Mouse (Mus musculus) forebrain, embryonic 15.5 days (tissue): ENCODE data around the gene Rassf3. TPM values are rescaled to one million over a fixed set of nuclear protein-coding genes. Genes with fewer than 3 reads are reported as not detected.

Source experiments
- ATAC-seq: fragments of 200-750 bp; cut with Nextera tagmentation; replicated peaks from 2 replicates; pipeline ENCODE4 v1.8.0; 2017; ENCODE audit warnings: mild to moderate bottlenecking, moderate TSS enrichment, moderate library complexity
- H3K27ac ChIP-seq: fragments of 300-500 bp; sonication (generic); replicated peaks from 2 replicates; pipeline ENCODE4 v1.5.1; 2015; ENCODE audit warnings: mild to moderate bottlenecking, inconsistent platforms
- H3K27me3 ChIP-seq: fragments of 300-500 bp; sonication (generic); 2 replicates; pipeline ENCODE4 v1.6.1; 2015; ENCODE audit warnings: inconsistent platforms
- H3K36me3 ChIP-seq: fragments of 300-500 bp; sonication (generic); 2 replicates; pipeline ENCODE4 v1.6.1; 2015; ENCODE audit warnings: mild to moderate bottlenecking, inconsistent platforms
- H3K4me1 ChIP-seq: fragments of 300-500 bp; sonication (generic); 2 replicates; pipeline ENCODE4 v1.6.1; 2015; ENCODE audit warnings: inconsistent platforms
- H3K4me2 ChIP-seq: fragments of 300-500 bp; sonication (generic); replicated peaks from 2 replicates; pipeline ENCODE4 v1.6.1; 2015; ENCODE audit warnings: mild to moderate bottlenecking, inconsistent platforms
- H3K4me3 ChIP-seq: fragments of 300-500 bp; sonication (generic); 2 replicates; pipeline ENCODE4 v1.5.1; 2015; ENCODE audit warnings: mild to moderate bottlenecking, inconsistent platforms
- H3K9ac ChIP-seq: fragments of 300-500 bp; sonication (generic); replicated peaks from 2 replicates; pipeline ENCODE4 v1.6.1; 2015; ENCODE audit warnings: mild to moderate bottlenecking, inconsistent platforms
- H3K9me3 ChIP-seq: fragments of 300-500 bp; sonication (generic); 2 replicates; pipeline ENCODE4 v1.6.1; 2016; ENCODE audit warnings: inconsistent platforms
- WGBS: fragments of 180-500 bp; shearing (Covaris S2); methylation state at CpG from one replicate; pipeline ENCODE4 v1.1.7; 2015; ENCODE audit warnings: mixed read lengths; 5-methylcytosine and 5-hydroxymethylcytosine counted together
- polyA plus RNA-seq: library from polyadenylated mRNA; unstranded; fragments of >200 nt; fragmentation: Nextera tagmentation; extraction: Ambion mirVana; gene quantifications from 2 replicates; pipeline ENCODE4 v1.2.1, GENCODE M21; 2015

Gene Rassf3
- polyA plus RNA-seq, 1 experiment from 2014 or later, result 4.2 TPM

- Histone ChIP-seq H3K4me1 (no peaks in the 10 kb centered on the region), H3K27ac (no peak overlapping the region), H3K4me3 (no peak overlapping the region), H3K9ac (no peak overlapping the region), H3K9me3 (no peaks in the 10 kb centered on the region), H3K36me3 (peaks cover 71% of the 10 kb centered on the region), H3K4me2 (no peak overlapping the region), H3K27me3 (no peaks in the 10 kb centered on the region)
- 94% methylated on average over 24 of the region's 24 CpGs for whole genome bisulfite sequencing
- ATAC-seq, result no peak
Observed at GRCm38 (mm10) chr10:121376530-121377271, 99.4 kb downstream of the Rassf3 start.

GRCm38 (mm10) chr10:121375649-121376493 lies 100.3 kb downstream of the Rassf3 start:
- H3K27me3 ChIP-seq, result no peaks in the 10 kb centered on the region
- H3K4me3 ChIP-seq, result no peak overlapping the region
- no peaks in the 10 kb centered on the region for H3K4me1 ChIP-seq
- no peak overlapping the region for H3K4me2 ChIP-seq
- WGBS, result 86% methylated on average over 24 of the region's 24 CpGs
- H3K9ac ChIP-seq, result no peak overlapping the region
- no peak for ATAC-seq
- no peaks in the 10 kb centered on the region for H3K9me3 ChIP-seq
- H3K36me3 ChIP-seq, result peaks cover 72% of the 10 kb centered on the region
- no peak overlapping the region for H3K27ac ChIP-seq

GRCm38 (mm10) chr10:121374693-121375620 lies 101.2 kb downstream of the Rassf3 start:
- whole genome bisulfite sequencing, result 92% methylated on average over 17 of the region's 17 CpGs
- Histone ChIP-seq H3K9ac (no peak overlapping the region), H3K9me3 (no peaks in the 10 kb centered on the region), H3K27ac (no peak overlapping the region), H3K36me3 (peaks cover 73% of the 10 kb centered on the region), H3K4me1 (no peaks in the 10 kb centered on the region), H3K27me3 (no peaks in the 10 kb centered on the region), H3K4me2 (no peak overlapping the region), H3K4me3 (no peak overlapping the region)
- no peak for ATAC-seq

GRCm38 (mm10) chr10:121374013-121374412 lies 102.1 kb downstream of the Rassf3 start:
- Histone ChIP-seq H3K27ac (no peak overlapping the region), H3K9me3 (no peaks in the 10 kb centered on the region), H3K4me1 (no peaks in the 10 kb centered on the region), H3K27me3 (no peaks in the 10 kb centered on the region), H3K4me2 (no peak overlapping the region), H3K4me3 (no peak overlapping the region), H3K9ac (no peak overlapping the region), H3K36me3 (peaks cover 64% of the 10 kb centered on the region)
- WGBS, result 74% methylated on average over 12 of the region's 12 CpGs
- ATAC-seq, result no peak

GRCm38 (mm10) chr10:121370777-121371176 lies 105.4 kb downstream of the Rassf3 start:
- peaks cover 36% of the 10 kb centered on the region; the same call in 1 of the 2 replicates for H3K36me3 ChIP-seq

GRCm38 (mm10) chr10:121368783-121369465 lies 107.2 kb downstream of the Rassf3 start:
- 87% methylated on average over 18 of the region's 18 CpGs for WGBS
- Histone ChIP-seq H3K4me2 (no peak overlapping the region), H3K27ac (no peak overlapping the region), H3K9ac (no peak overlapping the region), H3K4me1 (peaks cover 26% of the 10 kb centered on the region), H3K36me3 (peaks cover 25% of the 10 kb centered on the region; the same call in 1 of the 2 replicates), H3K27me3 (no peaks in the 10 kb centered on the region), H3K9me3 (no peaks in the 10 kb centered on the region), H3K4me3 (no peak overlapping the region)
- no peak for ATAC-seq

More at GRCm38 (mm10) chr10:121370777-121371176, 105.4 kb downstream of the Rassf3 start:
- ATAC-seq, result no peak
- Histone ChIP-seq H3K4me1 (peaks cover 17% of the 10 kb centered on the region), H3K4me3 (no peak overlapping the region), H3K27ac (no peak overlapping the region), H3K4me2 (no peak overlapping the region), H3K27me3 (no peaks in the 10 kb centered on the region), H3K9me3 (no peaks in the 10 kb centered on the region), H3K9ac (no peak overlapping the region)
- 93% methylated on average over 6 of the region's 6 CpGs for WGBS

- no peak overlapping the region for H3K9ac ChIP-seq
- WGBS, result 88% methylated on average over 9 of the region's 9 CpGs
- H3K9me3 ChIP-seq, result no peaks in the 10 kb centered on the region
- H3K27ac ChIP-seq, result no peak overlapping the region
- H3K36me3 ChIP-seq, result peaks cover 18% of the 10 kb centered on the region; the same call in 1 of the 2 replicates
- no peak overlapping the region for H3K4me2 ChIP-seq
- H3K4me1 ChIP-seq, result peaks cover 26% of the 10 kb centered on the region
- no peak for ATAC-seq
- H3K27me3 ChIP-seq, result no peaks in the 10 kb centered on the region
- no peak overlapping the region for H3K4me3 ChIP-seq
Observed at GRCm38 (mm10) chr10:121367780-121368179, 108.4 kb downstream of the Rassf3 start.

GRCm38 (mm10) chr10:121367271-121367670 lies 108.9 kb downstream of the Rassf3 start:
- 92% methylated on average over 13 of the region's 13 CpGs for WGBS
- H3K4me1 ChIP-seq, result peaks cover 26% of the 10 kb centered on the region
- H3K36me3 ChIP-seq, result peaks cover 18% of the 10 kb centered on the region; the same call in 1 of the 2 replicates

GRCm38 (mm10) chr10:121365781-121366272 lies 110.3 kb downstream of the Rassf3 start:
- Histone ChIP-seq H3K4me1 (peaks cover 26% of the 10 kb centered on the region), H3K9me3 (no peaks in the 10 kb centered on the region), H3K36me3 (peaks cover 8% of the 10 kb centered on the region; the same call in 1 of the 2 replicates), H3K4me3 (peak overlapping the region; percentile 92), H3K9ac (peak overlapping the region; percentile 87), H3K27ac (no peak overlapping the region), H3K4me2 (peak overlapping the region; percentile 63), H3K27me3 (no peaks in the 10 kb centered on the region)
- WGBS, result 11% methylated on average over 9 of the region's 9 CpGs
- no peak for ATAC-seq

More at GRCm38 (mm10) chr10:121367271-121367670, 108.9 kb downstream of the Rassf3 start:
- Histone ChIP-seq H3K27ac (no peak overlapping the region), H3K27me3 (no peaks in the 10 kb centered on the region), H3K9ac (no peak overlapping the region), H3K4me3 (no peak overlapping the region), H3K4me2 (no peak overlapping the region), H3K9me3 (no peaks in the 10 kb centered on the region)
- no peak for ATAC-seq

- Histone ChIP-seq H3K36me3 (no peaks in the 10 kb centered on the region), H3K27ac (peak within 1 kb of the TSS; percentile 55; the same call in 1 of the 2 replicates), H3K9ac (peak within 1 kb of the TSS; percentile 87), H3K4me3 (peak within 1 kb of the TSS; percentile 92), H3K4me1 (peaks cover 26% of the 10 kb centered on the region), H3K4me2 (peak within 1 kb of the TSS; percentile 63), H3K9me3 (no peaks in the 10 kb centered on the region), H3K27me3 (no peaks in the 10 kb centered on the region)
- WGBS, result under 1% methylated on average over 72 of the region's 72 CpGs
- ATAC-seq, result peak; percentile 97
Observed at GRCm38 (mm10) chr10:121364801-121365564, 111.2 kb downstream of the Rassf3 start, which contains the start of gene Gns. Gene Gns (plus strand): TSS chr10:121365090.
